Mouse (Mus musculus) heart, adult 2 months (tissue): ENCODE results near the gene Wdr24. TPM values are rescaled to one million over a fixed set of nuclear protein-coding genes. Genes with fewer than 3 reads are reported as not detected.
"Not testable (repeated sequence)": the region's sequence is repeated elsewhere in the genome, so short reads cannot be mapped to it uniquely, and the experiment has no call there.

Experiments used
- DNase-seq, 2 experiments: peaks; one replicate each; pipeline ENCODE4 v3.0.0; 2021
- H3K27ac ChIP-seq: fragments of 200-600 bp; 2 replicates; pipeline ENCODE4 v1.8.1; 2022
- H3K27me3 ChIP-seq: fragments of 200-500 bp; 2 replicates; pipeline ENCODE4 v1.6.1; 2012; ENCODE audit warnings: mild to moderate bottlenecking, low read length, inconsistent platforms, mixed read lengths; ENCODE audit not compliant: control insufficient read depth, insufficient read depth
- H3K36me3 ChIP-seq: fragments of 200-500 bp; 2 replicates; pipeline ENCODE4 v1.6.1; 2012; ENCODE audit warnings: low read length, inconsistent platforms; ENCODE audit not compliant: control insufficient read depth, insufficient read depth
- H3K4me1 ChIP-seq: fragments of 200-500 bp; 2 replicates; pipeline ENCODE4 v1.6.1; 2011; ENCODE audit warnings: low read length; ENCODE audit not compliant: control insufficient read depth, insufficient read depth
- H3K4me3 ChIP-seq: fragments of 200-600 bp; 2 replicates; pipeline ENCODE4 v1.8.1; 2022
- H3K79me2 ChIP-seq: fragments of 200-500 bp; replicated peaks from 2 replicates; pipeline ENCODE4 v1.6.1; 2012; ENCODE audit warnings: mild to moderate bottlenecking, inconsistent platforms, low read length, moderate library complexity, mixed read lengths; ENCODE audit not compliant: control insufficient read depth, insufficient read depth
- H3K9ac ChIP-seq: fragments of 200-500 bp; 2 replicates; pipeline ENCODE4 v1.6.1; 2012; ENCODE audit warnings: low read depth, mild to moderate bottlenecking, control low read depth, inconsistent platforms, low read length, mixed read lengths
- CTCF ChIP-seq: fragments of 200-600 bp; IDR thresholded peaks from 2 replicates; pipeline ENCODE4 v1.8.1; 2022; ENCODE audit warnings: antibody characterized with exemption, mild to moderate bottlenecking, moderate library complexity
- EP300 ChIP-seq: fragments of 200-500 bp; IDR thresholded peaks from 2 replicates; pipeline ENCODE4 v1.6.1; 2011; ENCODE audit warnings: low read depth, low read length, control low read depth; ENCODE audit not compliant: insufficient read depth
- POLR2A ChIP-seq: fragments of 200-500 bp; IDR thresholded peaks from 2 replicates; pipeline ENCODE4 v1.6.1; 2011; ENCODE audit warnings: mild to moderate bottlenecking, low read depth, low read length, control low read depth; ENCODE audit not compliant: insufficient read depth
- WGBS: fragments of 180-500 bp; shearing (Covaris S2); methylation state at CpG from one replicate; pipeline ENCODE4 v1.1.7; 2018; 5-methylcytosine and 5-hydroxymethylcytosine counted together
- intact Hi-C: fragments of 180-260 bp; cut with DNase I; formaldehyde crosslinking; loops from one replicate; pipeline ENCODE4 v1.15.1; 2025
- polyA plus RNA-seq: library from polyadenylated mRNA; depleted of rRNA; stranded (reverse); fragments of >200 nt; gene quantifications from 2 replicates; pipeline ENCODE4 v1.2.3, GENCODE M21; 2012
- total RNA-seq, 2 experiments: library from RNA; stranded (reverse); gene quantifications; 2 replicates each; pipeline ENCODE4 v1.2.3; 2021

Gene Wdr24
- total and polyA plus RNA-seq, 3 experiments, result 11.0 to 20.4 (median 11.1) TPM

DNA sequence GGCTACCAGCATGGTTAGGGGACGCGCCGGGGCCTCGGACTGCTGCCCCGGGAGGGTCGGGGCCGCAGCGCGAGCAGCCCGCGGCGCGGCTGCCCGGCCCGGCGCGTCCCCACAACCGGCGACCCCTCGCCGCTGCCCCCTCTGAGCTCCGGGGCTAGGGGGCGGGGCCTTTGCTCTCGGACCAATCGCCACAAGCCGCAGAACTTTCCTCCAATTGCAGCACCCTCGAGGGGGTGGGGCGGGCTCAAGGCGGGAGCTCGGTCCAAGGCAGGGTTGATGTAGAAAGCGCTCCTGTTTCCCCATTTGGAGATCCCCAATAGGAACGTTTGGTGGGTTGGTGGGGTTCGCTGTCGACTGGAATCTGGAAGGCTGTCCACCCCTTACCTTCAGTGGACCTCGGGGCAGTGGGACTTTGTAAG, 26.5 kb upstream of the Wdr24 start, which contains the start of gene Metrn:
Gene Metrn, minus strand, starts transcription at position 186 of the 419 bp plus-strand sequence.
- intact Hi-C loops, result loop anchor here (1.0 kb wide), 1 partner anchor 23 kb away; no protein-coding TSS in a partner anchor
- no peaks in the 10 kb centered on the region for H3K79me2 ChIP-seq
- H3K36me3 ChIP-seq, result no peaks in the 10 kb centered on the region
- H3K4me3 ChIP-seq, result peak within 1 kb of the TSS; percentile 65
- H3K27ac ChIP-seq, result peak within 1 kb of the TSS; percentile 55; the same call in 1 of the 2 replicates
- peaks cover 11% of the 10 kb centered on the region for H3K4me1 ChIP-seq
- TF ChIP-seq POLR2A (no peak), CTCF (no peak), EP300 (no peak)
- H3K9ac ChIP-seq, result peak within 1 kb of the TSS; percentile 72
- WGBS, result under 1% methylated on average over 35 of the region's 35 CpGs
- peak; percentile 91 for DNase-seq
- no peaks in the 10 kb centered on the region for H3K27me3 ChIP-seq

- no peak overlapping the region for H3K27ac ChIP-seq
- intact Hi-C loops, result loop anchor here (1.0 to 5.0 kb wide), 3 partner anchors 28 to 324 kb away; partner anchors contain the start of gene Narfl
- 5% methylated on average over 6 of the region's 6 CpGs for WGBS
- H3K4me1 ChIP-seq, result peaks cover 2% of the 10 kb centered on the region
- H3K36me3 ChIP-seq, result no peaks in the 10 kb centered on the region
- DNase-seq, result peak; percentile 69 to 70
- peak; percentile 97 for TF ChIP-seq CTCF
- no peak for TF ChIP-seq POLR2A
- TF ChIP-seq EP300, result peak; percentile 70; the same call in 1 of the 2 replicates
- H3K4me3 ChIP-seq, result no peak overlapping the region
- no peak overlapping the region for H3K9ac ChIP-seq
- no peaks in the 10 kb centered on the region for H3K27me3 ChIP-seq
- no peaks in the 10 kb centered on the region for H3K79me2 ChIP-seq
Measured at GRCm38 (mm10) chr17:25801029-25801428, 22.4 kb upstream of the Wdr24 start.

DNA sequence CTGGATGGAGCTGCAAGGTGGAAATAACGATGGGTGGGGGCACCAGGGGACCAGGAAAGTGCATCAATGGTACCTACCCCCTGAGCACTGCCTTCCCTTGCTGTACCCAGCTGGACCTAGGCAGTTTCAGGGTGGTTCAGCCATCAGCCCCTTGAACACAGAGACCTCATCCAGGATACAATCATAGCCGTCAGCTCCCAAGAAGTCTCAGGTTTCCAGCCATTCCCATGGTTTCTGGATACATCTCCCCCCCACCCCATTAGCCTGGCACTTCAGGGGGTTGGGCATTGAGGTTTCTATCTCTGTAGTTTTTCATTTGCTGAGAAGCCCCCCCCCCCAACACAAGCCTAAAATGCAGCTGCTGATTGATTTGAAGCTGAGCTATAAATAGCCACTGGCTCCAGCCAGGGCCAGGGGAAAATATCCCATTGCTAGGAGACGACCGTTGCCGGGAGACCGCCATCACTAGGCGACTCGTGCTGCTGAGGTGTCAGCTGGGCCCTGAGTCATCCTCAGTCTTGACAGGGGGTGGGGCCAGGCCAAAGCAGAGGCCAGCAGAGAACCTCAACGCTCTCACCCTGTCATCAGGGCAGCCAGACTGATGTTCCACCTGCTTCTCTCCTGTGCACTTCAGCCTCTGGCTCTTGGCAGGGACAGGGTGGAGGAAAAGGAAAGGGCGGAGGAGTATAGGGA, 20.5 kb upstream of the Wdr24 start:
- Histone ChIP-seq H3K27ac (no peak overlapping the region), H3K27me3 (no peaks in the 10 kb centered on the region), H3K36me3 (no peaks in the 10 kb centered on the region), H3K79me2 (no peaks in the 10 kb centered on the region), H3K9ac (no peak overlapping the region), H3K4me3 (no peak overlapping the region), H3K4me1 (no peaks in the 10 kb centered on the region)
- intact Hi-C loops, result loop anchor here (5.0 kb wide), 2 partner anchors 236 to 326 kb away; no protein-coding TSS in a partner anchor
- TF ChIP-seq EP300 (no peak), CTCF (no peak), POLR2A (no peak)
- 11% methylated on average over 10 of the region's 10 CpGs for WGBS
- DNase-seq, result peak; percentile 63 to 68

- TF ChIP-seq POLR2A (no peak), EP300 (no peak), CTCF (no peak)
- 81% methylated on average over 4 of the region's 4 CpGs for WGBS
Measured at GRCm38 (mm10) chr17:25806507-25806906, 16.9 kb upstream of the Wdr24 start.

GRCm38 (mm10) chr17:25807452-25807851, 16.0 kb upstream of the Wdr24 start:
- DNase-seq, intact Hi-C loops, H3K4me1 ChIP-seq, H3K79me2 ChIP-seq, H3K27ac ChIP-seq, H3K9ac ChIP-seq, H3K36me3 ChIP-seq, H3K4me3 ChIP-seq, H3K27me3 ChIP-seq: not testable (repeated sequence)
- 45% methylated on average over 2 of the region's 2 CpGs for WGBS

More at GRCm38 (mm10) chr17:25806507-25806906, 16.9 kb upstream of the Wdr24 start:
- Histone ChIP-seq H3K4me1 (no peaks in the 10 kb centered on the region; the same call in 1 of the 2 replicates), H3K79me2 (no peaks in the 10 kb centered on the region), H3K27ac (no peak overlapping the region), H3K9ac (no peak overlapping the region), H3K36me3 (no peaks in the 10 kb centered on the region), H3K4me3 (no peak overlapping the region), H3K27me3 (no peaks in the 10 kb centered on the region)
- no peak for DNase-seq
- intact Hi-C loops, result no loop called here

- Histone ChIP-seq H3K27ac (no peak overlapping the region), H3K4me1 (no peaks in the 10 kb centered on the region; the same call in 1 of the 2 replicates), H3K4me3 (no peak overlapping the region), H3K79me2 (no peaks in the 10 kb centered on the region), H3K27me3 (no peaks in the 10 kb centered on the region), H3K36me3 (no peaks in the 10 kb centered on the region), H3K9ac (no peak overlapping the region)
- no peak for DNase-seq
- WGBS, result 49% methylated on average over 5 of the region's 5 CpGs
- intact Hi-C loops, result no loop called here
- TF ChIP-seq POLR2A (no peak), CTCF (no peak), EP300 (no peak)
Measured at GRCm38 (mm10) chr17:25808028-25808427, 15.4 kb upstream of the Wdr24 start.
